Mouse (Mus musculus) left cerebral cortex, adult 2 months (tissue): ENCODE measurements around the gene Rtf2. TPM values are rescaled to one million over a fixed set of nuclear protein-coding genes. Genes with fewer than 3 reads are reported as not detected.

ENCODE experiments used
- DNase-seq, 2 experiments: peaks; one replicate each; pipeline ENCODE4 v3.0.0; 2021 to 2022; ENCODE audit warnings: low spot score in 2 of 2, mixed read lengths in 1 of 2; ENCODE audit errors: extremely low spot score in 1 of 2
- H3K27ac ChIP-seq: fragments of 200-600 bp; 2 replicates; pipeline ENCODE4 v1.8.1; 2022
- H3K4me3 ChIP-seq: fragments of 200-600 bp; 2 replicates; pipeline ENCODE4 v1.8.1; 2022
- CTCF ChIP-seq: fragments of 200-600 bp; IDR thresholded peaks from 2 replicates; pipeline ENCODE4 v1.8.1; 2022; ENCODE audit warnings: antibody characterized with exemption, mild to moderate bottlenecking, moderate library complexity
- intact Hi-C: fragments of 180-260 bp; cut with DNase I; formaldehyde crosslinking; loops from one replicate; pipeline ENCODE4 v1.15.1; 2025
- total RNA-seq, 2 experiments: library from RNA; stranded (reverse); gene quantifications; 2 replicates each; pipeline ENCODE4 v1.2.3; 2021

Gene Rtf2
- total RNA-seq, 2 experiments from 2014 or later, result 71.6 to 75.9 TPM

DNA sequence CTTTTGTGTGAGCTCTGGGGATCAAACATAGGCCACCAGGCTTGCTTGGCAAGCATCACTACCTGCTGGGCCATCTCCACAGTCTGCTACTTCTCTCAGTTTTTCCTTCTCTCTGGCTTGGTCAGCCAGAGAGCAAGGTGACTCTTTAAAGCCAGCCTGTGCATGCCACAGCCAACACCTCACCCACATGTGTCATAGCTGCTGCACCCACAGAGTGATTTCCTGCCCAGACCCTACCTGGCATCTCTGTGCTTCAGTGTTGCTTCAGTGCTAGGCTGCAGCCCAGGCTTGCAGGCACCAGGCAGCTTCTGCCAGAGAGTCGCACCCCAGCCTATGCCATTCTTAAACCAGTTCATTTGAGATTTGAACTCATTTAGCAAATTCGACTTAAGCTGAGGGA is 32.9 kb upstream of the Rtf2 start:
- DNase-seq, result no peak
- intact Hi-C loops, result no loop called here
- no peak for TF ChIP-seq CTCF
- Histone ChIP-seq H3K4me3 (no peak overlapping the region), H3K27ac (no peak overlapping the region)

DNA sequence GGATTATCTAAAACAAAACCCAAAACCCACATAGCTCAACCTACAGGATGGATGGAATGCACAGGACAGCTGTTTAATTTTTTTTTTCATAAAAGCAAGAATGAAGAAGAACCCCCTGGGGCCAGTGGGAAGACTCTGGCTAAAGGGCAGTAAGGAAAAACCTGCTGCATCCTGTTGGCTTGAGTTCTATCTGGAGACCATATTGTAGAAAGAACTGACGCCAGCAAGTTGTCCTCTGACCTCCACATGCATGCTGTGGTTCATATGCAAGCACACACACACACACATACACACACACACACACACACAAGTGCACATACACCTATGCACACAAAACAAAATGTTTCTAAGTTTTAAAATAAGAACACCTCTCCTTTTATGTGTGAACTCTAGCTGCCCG is 29.7 kb upstream of the Rtf2 start:
- no peak for DNase-seq
- no peak for TF ChIP-seq CTCF
- H3K27ac ChIP-seq, result no peak overlapping the region
- intact Hi-C loops, result no loop called here
- H3K4me3 ChIP-seq, result no peak overlapping the region

DNA sequence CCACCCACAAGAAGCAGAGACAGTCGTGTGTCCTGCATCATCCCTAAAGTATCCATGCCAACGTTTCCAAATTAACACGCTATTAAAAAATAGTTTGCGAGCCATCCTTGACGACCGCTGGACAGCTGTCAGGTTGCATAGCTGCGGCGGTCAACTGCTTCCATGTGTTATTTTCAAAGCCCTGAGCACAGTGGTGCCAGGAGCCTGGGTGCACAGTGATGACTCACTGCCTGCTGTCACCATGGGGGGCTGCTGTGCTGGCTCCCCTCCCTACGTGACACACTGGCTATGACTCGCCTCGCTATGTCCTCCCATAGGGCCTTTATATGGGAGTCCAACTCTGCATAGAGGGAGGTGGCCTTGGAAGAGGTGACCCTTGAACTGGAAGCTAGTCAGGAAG is 29.3 kb upstream of the Rtf2 start:
- intact Hi-C loops, result no loop called here
- H3K27ac ChIP-seq, result no peak overlapping the region
- TF ChIP-seq CTCF, result no peak
- peak; percentile 22 to 23 for DNase-seq
- no peak overlapping the region for H3K4me3 ChIP-seq

DNA sequence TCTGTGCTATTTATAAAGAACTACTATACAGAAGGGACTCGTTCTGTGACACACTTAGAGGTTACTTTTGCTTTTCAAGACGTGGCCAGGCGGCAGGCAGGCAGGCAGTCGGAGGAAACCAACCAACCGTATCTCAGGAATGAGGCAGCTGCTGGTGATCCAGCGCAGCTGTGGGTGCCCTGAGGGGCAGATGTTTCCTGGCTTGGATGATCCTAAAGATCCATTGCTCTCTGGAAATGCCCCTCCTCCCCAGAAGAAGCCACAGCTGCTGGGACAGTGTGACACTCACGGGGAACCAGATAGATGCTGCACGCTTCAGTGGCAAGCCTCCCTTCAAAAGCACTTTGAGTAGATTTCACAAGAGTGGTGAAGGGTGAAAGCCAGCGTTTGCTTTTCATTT is 27.9 kb upstream of the Rtf2 start:
- H3K4me3 ChIP-seq, result no peak overlapping the region
- H3K27ac ChIP-seq, result no peak overlapping the region
- intact Hi-C loops, result no loop called here
- no peak for DNase-seq
- no peak for TF ChIP-seq CTCF

DNA sequence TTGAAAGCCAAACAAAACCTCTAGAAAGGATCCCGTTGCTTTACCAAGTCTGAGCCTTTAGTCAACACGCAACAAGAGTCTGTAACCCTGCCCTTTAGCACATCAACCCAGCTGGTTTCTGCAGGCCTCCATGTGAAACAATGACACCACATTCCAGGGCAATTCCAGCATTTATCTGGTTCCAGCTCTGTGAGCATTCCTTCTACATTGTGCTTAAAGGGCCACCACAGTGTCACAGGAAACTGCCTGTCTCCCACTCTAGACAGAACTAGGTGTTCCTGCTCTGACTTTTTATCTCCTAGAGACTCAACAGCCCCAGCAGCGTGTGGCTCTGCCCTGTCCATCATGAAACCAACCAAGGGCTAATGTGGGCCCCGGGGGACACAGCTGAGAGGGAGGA is 27.1 kb upstream of the Rtf2 start:
- no peak for DNase-seq
- no peak for TF ChIP-seq CTCF
- no peak overlapping the region for H3K27ac ChIP-seq
- intact Hi-C loops, result no loop called here
- H3K4me3 ChIP-seq, result no peak overlapping the region

DNA sequence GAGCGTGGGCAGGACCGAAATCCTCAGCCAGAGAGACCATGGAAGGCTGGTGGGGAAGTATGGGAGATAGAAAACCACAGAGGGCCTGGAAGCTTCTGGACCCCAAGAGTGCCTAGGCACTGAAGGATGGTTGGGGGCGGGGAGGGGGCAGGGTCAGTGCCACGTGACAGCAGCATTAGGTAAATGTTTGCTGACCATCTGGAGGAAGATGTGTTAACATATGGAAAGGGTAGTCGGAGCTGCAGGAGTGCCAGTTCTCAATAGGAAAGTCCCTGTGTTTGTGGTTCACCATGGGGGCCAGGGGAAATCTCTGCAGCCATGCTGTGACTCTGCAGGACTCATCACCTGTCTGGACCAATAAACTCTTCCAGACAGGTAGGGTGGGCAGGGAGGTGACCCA is 26.5 kb upstream of the Rtf2 start:
- intact Hi-C loops, result no loop called here
- no peak for DNase-seq
- no peak for TF ChIP-seq CTCF
- Histone ChIP-seq H3K27ac (no peak overlapping the region), H3K4me3 (no peak overlapping the region)

GRCm38 (mm10) chr2:172416218-172416617 is 24.1 kb upstream of the Rtf2 start:
- intact Hi-C loops, result no loop called here
- TF ChIP-seq CTCF, result no peak

DNA sequence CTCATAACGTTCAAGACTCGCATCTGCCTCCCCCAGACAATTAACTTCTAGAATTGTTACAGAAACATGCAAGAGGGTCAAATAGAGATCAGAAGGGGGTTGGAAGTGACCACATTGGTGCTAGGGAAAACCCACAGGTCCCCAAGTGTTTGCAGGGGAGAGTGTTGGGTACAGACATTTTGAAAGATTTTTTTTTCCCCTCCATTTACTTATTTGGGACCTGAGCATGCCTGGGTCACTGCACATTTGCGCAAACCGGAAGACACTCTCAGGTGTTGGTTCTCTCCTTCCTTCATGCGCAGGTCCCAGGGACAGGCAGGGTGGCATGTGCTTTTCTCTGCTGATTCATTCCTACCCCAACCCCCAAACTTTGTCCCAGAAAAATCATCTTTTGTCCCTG is 23.5 kb upstream of the Rtf2 start:
- Histone ChIP-seq H3K4me3 (no peak overlapping the region), H3K27ac (no peak overlapping the region)
- intact Hi-C loops, result no loop called here
- DNase-seq, result no peak
- no peak for TF ChIP-seq CTCF

More at GRCm38 (mm10) chr2:172416218-172416617, 24.1 kb upstream of the Rtf2 start:
- no peak overlapping the region for H3K27ac ChIP-seq
- H3K4me3 ChIP-seq, result no peak overlapping the region
- DNase-seq, result no peak

DNA sequence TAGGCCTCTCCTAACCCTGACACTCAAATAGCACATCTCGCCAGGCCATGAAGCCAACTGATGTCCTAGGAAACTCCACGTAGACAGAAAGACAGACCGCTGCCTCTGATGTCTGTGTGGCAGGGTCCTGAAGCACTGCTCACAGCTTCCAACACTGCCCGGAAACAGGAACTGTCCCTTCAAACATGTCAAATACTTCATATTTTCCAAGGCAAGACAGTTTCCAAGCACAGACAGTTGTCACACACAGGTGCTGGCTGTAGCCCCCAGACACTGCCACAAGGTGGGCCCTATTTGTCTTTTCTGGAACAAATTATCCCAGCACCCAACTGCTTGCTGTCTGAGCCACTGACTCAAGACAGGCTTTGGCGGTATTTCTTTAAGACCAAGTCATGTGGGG is 22.1 kb upstream of the Rtf2 start:
- no peak for DNase-seq
- no peak overlapping the region for H3K27ac ChIP-seq
- H3K4me3 ChIP-seq, result no peak overlapping the region
- intact Hi-C loops, result no loop called here
- no peak for TF ChIP-seq CTCF

GRCm38 (mm10) chr2:172430609-172431008 is 9.7 kb upstream of the Rtf2 start:
- TF ChIP-seq CTCF, result no peak
- intact Hi-C loops, result no loop called here
- no peak for DNase-seq
- Histone ChIP-seq H3K27ac (no peak overlapping the region), H3K4me3 (no peak overlapping the region)

DNA sequence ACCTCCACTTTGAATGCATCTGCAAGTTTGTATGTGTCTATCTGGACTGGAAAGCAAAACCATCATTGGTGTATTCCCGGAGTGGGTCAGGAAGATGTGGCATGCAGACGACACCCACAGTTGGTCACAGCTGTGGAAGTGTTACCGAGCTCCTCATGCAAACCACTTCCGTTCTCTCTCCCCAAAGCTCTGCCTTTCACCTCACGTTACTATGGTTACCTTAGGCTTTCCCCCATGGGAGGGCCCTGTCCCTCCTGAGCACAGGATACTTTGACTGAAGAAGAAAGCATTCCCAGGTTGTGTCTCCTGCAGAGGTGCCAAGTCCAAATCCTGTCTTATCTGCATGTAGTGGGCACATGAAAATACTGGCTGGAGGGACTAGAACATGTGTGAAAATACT is 6.6 kb upstream of the Rtf2 start:
- DNase-seq, result no peak
- Histone ChIP-seq H3K4me3 (no peak overlapping the region), H3K27ac (no peak overlapping the region)
- intact Hi-C loops, result no loop called here
- TF ChIP-seq CTCF, result no peak

DNA sequence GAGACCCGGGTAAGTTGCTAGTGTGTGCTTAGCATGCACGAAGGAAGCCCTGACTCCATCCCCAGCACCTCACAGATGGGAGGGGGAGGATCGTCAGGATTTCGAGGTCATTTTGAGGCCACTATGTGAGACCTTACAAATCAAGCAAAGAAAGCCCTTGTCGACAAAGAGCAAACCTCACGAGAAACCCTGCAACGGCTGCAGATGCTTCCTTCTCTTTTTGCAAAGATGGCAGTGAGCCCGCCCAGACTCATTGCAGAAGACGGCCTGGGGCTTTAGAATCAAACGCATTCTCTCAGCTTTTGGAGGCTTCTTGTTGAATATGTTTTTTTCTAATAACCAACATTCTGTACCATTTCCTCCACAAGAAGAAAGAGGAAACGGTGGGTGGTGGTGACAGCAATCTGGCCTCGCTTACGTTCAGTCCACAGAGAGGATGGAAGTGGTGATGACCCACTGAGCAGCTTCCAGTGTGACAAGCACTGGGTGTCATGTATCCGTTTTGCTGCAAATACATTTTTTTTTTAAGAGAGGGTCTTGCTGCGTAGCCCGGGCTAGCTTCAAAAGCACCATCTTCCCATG is 2.9 kb upstream of the Rtf2 start:
- no peak for TF ChIP-seq CTCF
- Histone ChIP-seq H3K27ac (no peak overlapping the region), H3K4me3 (no peak overlapping the region)
- DNase-seq, result no peak
- intact Hi-C loops, result loop anchor here (5.0 kb wide), 1 partner anchor 45 kb away; the partner anchor contains the start of gene Cass4

DNA sequence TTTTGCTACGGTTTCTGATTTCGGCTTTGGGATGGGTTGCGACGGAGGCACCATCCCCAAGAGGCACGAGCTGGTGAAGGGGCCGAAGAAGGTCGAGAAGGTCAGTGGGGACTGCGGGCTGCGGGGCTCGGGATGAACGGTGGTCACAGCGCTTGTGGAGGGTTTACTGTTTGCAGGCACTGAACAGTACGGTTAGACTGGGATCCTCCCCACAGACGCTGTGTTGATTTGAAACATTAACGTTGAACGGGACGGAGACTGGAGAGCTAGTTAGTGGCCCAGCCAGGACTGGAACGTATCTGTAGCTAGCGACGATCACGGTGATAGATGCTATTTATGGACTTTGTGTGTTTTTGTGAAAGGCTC is 267 bp downstream of the Rtf2 start:
- TF ChIP-seq CTCF, result no peak
- intact Hi-C loops, result loop anchor here (2.0 to 5.0 kb wide), 2 partner anchors 70 to 213 kb away; partner anchors contain the start of genes Aurka and Cstf1
- H3K4me3 ChIP-seq, result peak overlapping the region; percentile 99
- no peak for DNase-seq
- H3K27ac ChIP-seq, result peak overlapping the region; percentile 69
